Mouse (Mus musculus) hindbrain, embryonic 13.5 days (tissue): ENCODE results near the gene Dnajb12. TPM values are rescaled to one million over a fixed set of nuclear protein-coding genes. Genes with fewer than 3 reads are reported as not detected.

ENCODE experiments used
- ATAC-seq: fragments of 200-750 bp; cut with Nextera tagmentation; 2 replicates; pipeline ENCODE4 v1.8.0; 2017; ENCODE audit warnings: moderate TSS enrichment; ENCODE audit not compliant: low FRiP score
- H3K27ac ChIP-seq: fragments of 300-500 bp; sonication (generic); 2 replicates; pipeline ENCODE4 v1.5.1; 2015; ENCODE audit warnings: inconsistent platforms, mild to moderate bottlenecking, moderate library complexity
- H3K27me3 ChIP-seq: fragments of 300-500 bp; sonication (generic); 2 replicates; pipeline ENCODE4 v1.6.1; 2015; ENCODE audit warnings: mild to moderate bottlenecking, inconsistent platforms
- H3K36me3 ChIP-seq: fragments of 300-500 bp; sonication (generic); 2 replicates; pipeline ENCODE4 v1.6.1; 2015; ENCODE audit warnings: mild to moderate bottlenecking, inconsistent platforms
- H3K4me1 ChIP-seq: fragments of 300-500 bp; sonication (generic); replicated peaks from 2 replicates; pipeline ENCODE4 v1.6.1; 2015; ENCODE audit warnings: inconsistent platforms
- H3K4me2 ChIP-seq: fragments of 300-500 bp; sonication (generic); 2 replicates; pipeline ENCODE4 v1.6.1; 2015; ENCODE audit warnings: inconsistent platforms, mild to moderate bottlenecking, moderate library complexity
- H3K4me3 ChIP-seq: fragments of 300-500 bp; sonication (generic); 2 replicates; pipeline ENCODE4 v1.5.1; 2015; ENCODE audit warnings: mild to moderate bottlenecking, inconsistent platforms
- H3K9ac ChIP-seq: fragments of 300-500 bp; sonication (generic); 2 replicates; pipeline ENCODE4 v1.6.1; 2015; ENCODE audit warnings: mild to moderate bottlenecking, inconsistent platforms
- H3K9me3 ChIP-seq: fragments of 300-500 bp; sonication (generic); 2 replicates; pipeline ENCODE4 v1.6.1; 2016; ENCODE audit warnings: inconsistent platforms
- WGBS: fragments of 180-500 bp; shearing (Covaris S2); methylation state at CpG from one replicate; pipeline ENCODE4 v1.1.7; 2015; 5-methylcytosine and 5-hydroxymethylcytosine counted together
- polyA plus RNA-seq: library from polyadenylated mRNA; unstranded; fragments of >200 nt; fragmentation: Nextera tagmentation; extraction: Ambion mirVana; gene quantifications from 2 replicates; pipeline ENCODE4 v1.2.1, GENCODE M21; 2015

Gene Dnajb12
- polyA plus RNA-seq, 1 experiment from 2014 or later = 19.2 TPM

DNA sequence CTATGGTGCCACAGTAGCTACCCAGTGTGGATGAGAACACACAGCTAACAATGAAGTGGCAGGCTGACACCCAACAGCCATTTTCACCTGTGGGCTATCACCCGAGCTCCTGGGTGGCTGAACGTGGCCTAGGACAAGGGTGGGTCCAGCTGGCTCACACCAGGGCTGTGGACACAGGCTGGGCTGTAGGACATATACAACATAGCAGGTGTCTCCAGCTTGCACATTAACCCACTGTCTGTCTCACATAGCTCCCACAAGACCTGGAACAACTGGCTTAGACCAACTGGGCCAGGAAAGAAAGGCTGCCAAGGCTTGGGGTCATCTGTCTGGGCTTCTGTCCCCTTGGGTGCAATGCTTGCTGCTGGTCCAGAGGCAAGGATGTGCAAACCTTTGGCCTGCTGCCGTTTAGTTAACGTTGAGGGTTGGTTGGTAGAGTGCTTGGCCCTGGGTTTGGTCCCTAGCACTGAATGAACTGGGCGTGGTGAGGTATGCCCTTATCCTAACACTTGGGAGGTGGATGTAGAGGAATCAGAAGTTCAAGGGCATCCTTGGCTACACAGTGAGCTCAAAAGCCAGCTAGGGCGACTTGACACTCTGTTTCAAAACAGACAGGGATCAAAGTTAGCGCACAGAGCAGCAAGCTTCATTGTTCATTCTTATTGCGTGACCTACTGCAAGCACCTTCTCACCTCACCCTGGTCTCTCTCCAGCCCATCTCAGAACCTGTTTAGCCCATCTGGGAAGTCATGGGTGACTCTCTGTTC is 36.0 kb downstream of the Dnajb12 start:
- H3K36me3 ChIP-seq = no peaks in the 10 kb centered on the region
- 91% methylated on average over 8 of the region's 8 CpGs for WGBS
- no peak overlapping the region for H3K4me2 ChIP-seq
- H3K27ac ChIP-seq = no peak overlapping the region
- no peak for ATAC-seq
- peaks cover 41% of the 10 kb centered on the region for H3K4me1 ChIP-seq
- H3K9ac ChIP-seq = no peak overlapping the region
- no peaks in the 10 kb centered on the region for H3K27me3 ChIP-seq
- H3K4me3 ChIP-seq = no peak overlapping the region
- H3K9me3 ChIP-seq = no peaks in the 10 kb centered on the region

DNA sequence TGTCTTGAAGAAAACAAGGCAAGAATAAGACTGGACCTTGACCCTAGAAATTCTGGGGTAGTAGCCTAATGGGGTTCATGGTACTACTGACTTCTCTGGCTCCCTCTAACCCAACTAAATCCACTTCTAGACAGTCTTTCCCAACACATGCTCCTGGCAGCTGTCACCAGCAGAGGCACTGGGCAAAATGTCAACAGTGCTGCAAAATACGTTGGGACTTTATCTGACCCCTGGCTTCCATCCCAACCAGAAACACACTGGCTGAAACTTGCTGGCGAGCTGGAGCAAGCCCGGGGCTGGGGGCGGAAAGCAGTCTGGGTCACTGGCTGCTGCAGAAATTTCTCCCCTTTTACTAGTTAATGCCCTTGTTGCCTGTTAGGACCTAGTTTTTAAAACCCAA is 36.8 kb downstream of the Dnajb12 start:
- Histone ChIP-seq H3K27me3 (no peaks in the 10 kb centered on the region), H3K9me3 (no peaks in the 10 kb centered on the region), H3K36me3 (no peaks in the 10 kb centered on the region), H3K4me3 (peak overlapping the region; percentile 17; the same call in 1 of the 2 replicates), H3K27ac (peak overlapping the region; percentile 55; the same call in 1 of the 2 replicates), H3K4me1 (peaks cover 41% of the 10 kb centered on the region), H3K9ac (peak overlapping the region; percentile 29; the same call in 1 of the 2 replicates), H3K4me2 (peak overlapping the region; percentile 48)
- 13% methylated on average over 4 of the region's 4 CpGs for WGBS
- ATAC-seq = no peak

DNA sequence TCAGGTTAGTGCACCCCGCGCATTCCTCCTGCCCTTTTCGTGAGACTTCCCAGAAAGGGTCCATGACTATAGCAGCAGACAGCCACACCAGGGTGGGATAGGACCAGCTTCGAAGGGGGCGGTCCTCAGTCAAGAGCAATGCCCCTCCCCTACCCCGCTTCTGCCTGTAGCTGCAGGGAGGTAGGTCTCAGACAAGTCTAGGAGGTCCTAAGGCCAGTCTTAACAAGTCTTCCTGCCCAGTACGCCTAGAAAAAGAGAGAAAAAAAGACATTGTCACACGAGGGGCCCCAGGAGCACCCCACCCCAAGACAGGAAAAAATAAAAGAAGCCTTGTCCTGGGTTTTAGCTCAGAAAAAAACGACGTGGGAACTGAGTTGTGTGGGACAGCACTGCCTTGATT is 37.3 kb downstream of the Dnajb12 start:
- peak overlapping the region; percentile 55; the same call in 1 of the 2 replicates for H3K27ac ChIP-seq
- peak; percentile 60 for ATAC-seq
- peak overlapping the region; percentile 29; the same call in 1 of the 2 replicates for H3K9ac ChIP-seq
- no peaks in the 10 kb centered on the region for H3K9me3 ChIP-seq
- H3K27me3 ChIP-seq = no peaks in the 10 kb centered on the region
- H3K36me3 ChIP-seq = no peaks in the 10 kb centered on the region
- H3K4me3 ChIP-seq = peak overlapping the region; percentile 17; the same call in 1 of the 2 replicates
- peak overlapping the region; percentile 48 for H3K4me2 ChIP-seq
- WGBS = 2% methylated on average over 10 of the region's 10 CpGs
- peaks cover 41% of the 10 kb centered on the region for H3K4me1 ChIP-seq

DNA sequence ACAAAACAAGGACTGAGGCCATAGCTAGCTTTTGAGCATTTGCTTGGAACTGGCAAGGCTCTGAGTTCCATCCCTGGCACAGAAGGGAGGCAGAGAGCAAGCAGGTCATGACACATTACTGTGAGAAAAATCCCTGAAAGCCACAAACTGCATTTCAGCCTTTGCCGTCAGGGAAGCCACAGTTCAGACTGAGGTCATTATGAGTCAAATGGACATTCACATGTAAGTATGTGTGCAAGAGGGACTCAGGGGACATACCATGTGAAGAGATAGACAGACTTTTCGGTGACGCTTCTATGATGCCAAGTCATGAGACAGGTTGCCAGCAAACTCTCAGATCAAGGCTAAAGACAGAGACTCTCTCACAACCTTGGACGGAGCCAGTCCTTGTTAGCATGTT is 38.8 kb downstream of the Dnajb12 start:
- Histone ChIP-seq H3K9ac (no peak overlapping the region), H3K27me3 (no peaks in the 10 kb centered on the region), H3K4me3 (no peak overlapping the region), H3K27ac (no peak overlapping the region), H3K36me3 (no peaks in the 10 kb centered on the region), H3K4me1 (peaks cover 33% of the 10 kb centered on the region), H3K9me3 (no peaks in the 10 kb centered on the region), H3K4me2 (no peak overlapping the region)
- 87% methylated on average over 4 of the region's 4 CpGs for WGBS
- no peak for ATAC-seq

DNA sequence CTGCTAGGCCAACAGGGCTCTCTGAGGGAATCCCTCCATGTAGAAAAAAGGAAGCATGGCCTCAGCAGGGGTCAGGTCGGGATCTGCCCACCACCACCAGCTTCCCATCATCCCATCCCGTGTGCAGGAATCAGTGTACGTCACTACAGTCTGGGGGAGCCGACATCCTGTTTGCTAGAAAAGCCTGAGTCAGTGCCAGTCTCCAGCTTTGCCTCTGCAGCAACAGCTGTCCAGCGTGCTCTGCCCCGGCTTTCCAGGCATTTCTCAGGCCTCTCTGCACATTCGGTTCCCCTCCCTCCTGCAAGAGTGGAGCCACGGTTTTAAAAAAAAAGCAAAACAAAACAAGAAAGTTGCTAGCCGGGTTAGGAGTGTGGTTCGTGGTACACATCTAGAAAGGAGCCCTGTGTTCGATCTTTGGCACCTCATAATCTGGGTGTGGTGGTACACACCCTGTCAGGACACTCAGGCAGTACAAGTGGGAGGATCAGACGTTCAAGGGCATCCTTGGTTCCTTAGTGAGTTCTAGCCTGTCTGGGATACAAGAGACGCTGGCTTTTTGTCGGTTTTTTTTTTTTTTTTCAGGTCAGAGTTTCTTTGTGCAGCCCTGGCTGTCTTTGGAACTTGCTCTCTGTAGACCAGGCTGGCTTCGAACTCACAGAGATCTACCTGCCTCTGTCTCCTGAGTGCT is 40.3 kb downstream of the Dnajb12 start:
- H3K4me3 ChIP-seq = no peak overlapping the region
- no peak overlapping the region for H3K9ac ChIP-seq
- WGBS = 52% methylated on average over 15 of the region's 15 CpGs
- H3K4me2 ChIP-seq = no peak overlapping the region
- H3K4me1 ChIP-seq = peaks cover 33% of the 10 kb centered on the region
- H3K9me3 ChIP-seq = no peaks in the 10 kb centered on the region
- no peaks in the 10 kb centered on the region for H3K36me3 ChIP-seq
- peak overlapping the region; percentile 75 for H3K27ac ChIP-seq
- no peaks in the 10 kb centered on the region for H3K27me3 ChIP-seq
- no peak for ATAC-seq

DNA sequence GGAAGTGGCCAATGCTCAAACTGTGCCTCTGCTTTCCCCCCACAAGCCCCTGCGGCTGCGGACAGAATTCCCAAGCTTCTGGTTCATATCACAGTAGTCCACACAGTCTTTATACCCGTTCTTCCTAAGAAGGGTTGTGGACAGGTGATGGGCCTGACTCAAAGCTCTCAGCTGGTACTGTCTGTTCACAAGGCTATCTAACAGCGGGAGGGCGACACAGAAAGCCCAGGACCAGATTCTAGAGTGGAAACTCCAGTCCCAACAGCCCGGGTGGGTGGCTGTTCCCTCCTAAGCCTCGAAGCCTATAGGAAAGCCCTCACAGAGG is 41.1 kb downstream of the Dnajb12 start:
- no peaks in the 10 kb centered on the region for H3K27me3 ChIP-seq
- peak; percentile 16; the same call in 1 of the 2 replicates for ATAC-seq
- peak overlapping the region; percentile 33 for H3K4me3 ChIP-seq
- no peaks in the 10 kb centered on the region for H3K9me3 ChIP-seq
- H3K27ac ChIP-seq = peak overlapping the region; percentile 75
- no peaks in the 10 kb centered on the region for H3K36me3 ChIP-seq
- H3K4me2 ChIP-seq = peak overlapping the region; percentile 58
- peak overlapping the region; percentile 59 for H3K9ac ChIP-seq
- WGBS = 26% methylated on average over 7 of the region's 7 CpGs
- peaks cover 33% of the 10 kb centered on the region for H3K4me1 ChIP-seq

DNA sequence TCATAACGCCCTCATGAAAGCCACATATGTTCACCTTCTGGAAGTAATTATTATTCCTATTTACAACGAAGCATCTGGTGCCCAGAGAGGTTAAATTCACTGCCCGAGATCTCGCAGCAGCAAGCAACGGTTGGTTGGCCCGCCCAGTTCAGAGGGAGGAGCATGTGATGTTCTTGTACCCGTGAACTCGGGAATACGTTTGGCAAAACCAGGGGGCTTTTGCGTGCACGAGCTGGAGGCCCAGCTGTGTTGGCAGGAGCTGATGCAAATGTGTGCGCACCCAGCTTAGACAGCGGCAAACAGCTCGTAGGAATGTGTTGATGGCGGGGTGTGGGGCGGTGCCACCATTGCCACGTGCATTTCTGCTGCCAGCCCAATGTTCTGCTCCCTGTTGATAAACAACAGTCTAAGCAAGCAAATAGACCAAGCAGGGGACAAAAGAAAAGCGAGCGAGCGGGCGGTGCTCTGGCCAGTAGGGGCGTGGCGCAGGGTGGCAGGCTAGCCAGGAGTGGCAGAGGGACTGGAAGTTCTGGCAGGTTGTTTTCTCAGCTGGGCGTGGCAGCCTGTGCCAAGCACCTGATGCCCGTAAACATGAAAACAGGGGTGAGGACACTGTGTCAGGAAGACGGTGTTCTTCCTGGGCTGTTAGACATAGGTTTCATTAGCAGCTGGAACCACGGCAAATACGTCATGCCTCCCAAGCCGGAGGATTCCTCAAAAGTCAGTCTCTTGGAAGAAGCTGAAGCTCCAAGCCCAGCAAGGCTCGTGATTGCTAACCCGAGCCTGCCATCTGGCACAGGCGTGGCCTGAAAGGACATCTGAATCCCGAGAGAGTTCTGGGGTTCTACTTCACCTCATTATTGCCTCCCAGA is 41.7 kb downstream of the Dnajb12 start:
- peaks cover 29% of the 10 kb centered on the region for H3K4me1 ChIP-seq
- H3K4me2 ChIP-seq = peak overlapping the region; percentile 58
- peak overlapping the region; percentile 59 for H3K9ac ChIP-seq
- H3K27ac ChIP-seq = peak overlapping the region; percentile 75
- 4% methylated on average over 33 of the region's 33 CpGs for WGBS
- peak; percentile 66 for ATAC-seq
- no peaks in the 10 kb centered on the region for H3K36me3 ChIP-seq
- peak overlapping the region; percentile 33 for H3K4me3 ChIP-seq
- no peaks in the 10 kb centered on the region for H3K9me3 ChIP-seq
- H3K27me3 ChIP-seq = no peaks in the 10 kb centered on the region

DNA sequence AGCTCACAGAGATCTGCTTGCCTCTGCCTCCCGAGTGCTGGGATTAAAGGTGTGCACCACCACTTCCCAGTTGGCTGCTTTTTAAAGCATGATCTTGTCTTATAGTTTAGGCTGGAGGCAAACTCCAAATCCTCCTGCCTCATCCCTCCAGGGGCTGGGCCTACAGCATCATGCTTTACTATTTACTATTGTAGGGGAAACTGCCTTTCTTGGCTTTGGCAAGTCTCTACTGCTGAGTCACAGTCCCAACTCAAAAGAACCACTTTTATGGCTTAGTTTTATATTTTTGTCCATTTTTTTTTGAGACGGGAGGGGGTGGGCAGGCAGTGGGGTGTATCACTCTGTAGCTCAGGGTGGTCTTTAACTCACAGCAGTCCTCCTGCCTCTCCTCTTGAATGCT is 44.1 kb downstream of the Dnajb12 start:
- H3K9ac ChIP-seq = no peak overlapping the region
- H3K4me1 ChIP-seq = peaks cover 20% of the 10 kb centered on the region
- H3K36me3 ChIP-seq = no peaks in the 10 kb centered on the region
- 89% methylated on average over 2 of the region's 2 CpGs for WGBS
- no peak overlapping the region for H3K4me3 ChIP-seq
- no peaks in the 10 kb centered on the region for H3K9me3 ChIP-seq
- no peak overlapping the region for H3K4me2 ChIP-seq
- no peak for ATAC-seq
- no peak overlapping the region for H3K27ac ChIP-seq
- H3K27me3 ChIP-seq = no peaks in the 10 kb centered on the region

DNA sequence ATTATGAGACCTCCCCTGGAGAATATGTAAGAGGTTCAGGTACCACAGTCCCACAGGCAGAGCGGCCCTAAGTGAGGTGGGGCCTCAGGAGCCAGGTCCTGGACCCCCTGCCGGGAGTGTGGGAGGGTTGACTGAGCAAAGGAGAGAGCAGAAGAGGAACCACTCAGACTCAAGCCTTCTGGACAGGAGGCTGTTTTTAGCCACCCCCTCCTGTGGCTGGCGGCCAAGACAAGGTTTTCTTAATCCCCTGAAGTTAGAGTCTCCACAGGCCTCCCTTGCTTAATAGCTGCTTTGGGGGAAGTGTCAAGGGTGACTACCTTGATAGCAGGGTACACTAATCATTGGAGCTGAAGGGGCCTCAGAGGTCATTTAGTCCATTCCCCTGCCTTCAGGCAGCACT is 44.9 kb downstream of the Dnajb12 start:
- H3K4me2 ChIP-seq = no peak overlapping the region
- WGBS = 46% methylated on average over 3 of the region's 3 CpGs
- ATAC-seq = no peak
- no peak overlapping the region for H3K9ac ChIP-seq
- peaks cover 20% of the 10 kb centered on the region for H3K4me1 ChIP-seq
- H3K36me3 ChIP-seq = no peaks in the 10 kb centered on the region
- H3K4me3 ChIP-seq = no peak overlapping the region
- no peaks in the 10 kb centered on the region for H3K9me3 ChIP-seq
- no peak overlapping the region for H3K27ac ChIP-seq
- no peaks in the 10 kb centered on the region for H3K27me3 ChIP-seq

DNA sequence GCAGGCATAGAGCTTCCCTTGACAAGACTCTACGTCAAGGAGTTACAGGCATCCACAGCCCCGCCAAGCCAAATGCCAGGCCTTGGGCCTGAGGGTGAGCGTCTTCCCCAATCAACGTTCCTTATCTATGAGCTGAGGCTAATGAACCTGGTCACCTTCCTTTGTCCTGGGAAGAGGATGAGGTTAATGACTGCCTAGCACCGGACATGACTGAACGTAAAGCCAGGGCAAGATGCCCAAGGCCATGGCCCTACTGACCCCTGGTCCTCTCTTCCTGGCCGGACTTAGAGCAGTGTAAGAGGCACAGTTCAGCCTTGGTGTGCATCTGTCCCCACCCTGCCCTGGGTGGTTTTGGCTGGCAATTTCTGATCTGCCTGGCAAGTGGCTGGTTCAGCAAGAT is 49.8 kb downstream of the Dnajb12 start:
- H3K4me1 ChIP-seq = peaks cover 9% of the 10 kb centered on the region; the same call in 1 of the 2 replicates

DNA sequence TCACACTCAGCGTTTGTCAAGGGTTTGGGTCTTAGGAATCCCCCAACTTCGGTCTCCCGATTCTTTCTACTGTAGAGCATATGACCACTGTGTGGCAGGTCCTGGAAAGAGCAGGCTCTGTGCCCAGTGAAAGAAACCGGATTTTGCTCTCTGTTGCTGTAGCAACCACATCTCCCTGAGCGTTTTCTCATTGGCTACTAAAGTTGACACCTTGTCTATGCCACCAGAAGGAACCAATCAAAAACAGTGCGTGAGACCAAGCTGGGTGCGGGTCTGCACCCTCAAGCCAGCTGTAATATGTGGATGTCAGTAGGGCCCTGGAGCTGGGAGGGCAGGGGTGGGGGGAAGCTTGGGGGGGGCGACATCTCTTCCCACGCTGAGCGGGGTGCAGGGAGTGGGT is 51.6 kb downstream of the Dnajb12 start:
- Histone ChIP-seq H3K36me3 (no peaks in the 10 kb centered on the region), H3K27me3 (no peaks in the 10 kb centered on the region), H3K4me2 (peak overlapping the region; percentile 15; the same call in 1 of the 2 replicates), H3K27ac (peak overlapping the region; percentile 58; the same call in 1 of the 2 replicates), H3K9me3 (no peaks in the 10 kb centered on the region), H3K9ac (peak overlapping the region; percentile 29; the same call in 1 of the 2 replicates), H3K4me1 (peaks cover 11% of the 10 kb centered on the region; the same call in 1 of the 2 replicates), H3K4me3 (no peak overlapping the region; the same call in 1 of the 2 replicates)
- ATAC-seq = peak; percentile 90
- WGBS = 36% methylated on average over 10 of the region's 10 CpGs

More for the DNA sequence above, 49.8 kb downstream of the Dnajb12 start:
- no peaks in the 10 kb centered on the region for H3K9me3 ChIP-seq
- no peak overlapping the region for H3K4me2 ChIP-seq
- H3K9ac ChIP-seq = no peak overlapping the region
- no peak for ATAC-seq
- H3K4me3 ChIP-seq = no peak overlapping the region
- 87% methylated on average over 7 of the region's 7 CpGs for WGBS
- H3K36me3 ChIP-seq = no peaks in the 10 kb centered on the region
- no peak overlapping the region for H3K27ac ChIP-seq
- H3K27me3 ChIP-seq = no peaks in the 10 kb centered on the region

DNA sequence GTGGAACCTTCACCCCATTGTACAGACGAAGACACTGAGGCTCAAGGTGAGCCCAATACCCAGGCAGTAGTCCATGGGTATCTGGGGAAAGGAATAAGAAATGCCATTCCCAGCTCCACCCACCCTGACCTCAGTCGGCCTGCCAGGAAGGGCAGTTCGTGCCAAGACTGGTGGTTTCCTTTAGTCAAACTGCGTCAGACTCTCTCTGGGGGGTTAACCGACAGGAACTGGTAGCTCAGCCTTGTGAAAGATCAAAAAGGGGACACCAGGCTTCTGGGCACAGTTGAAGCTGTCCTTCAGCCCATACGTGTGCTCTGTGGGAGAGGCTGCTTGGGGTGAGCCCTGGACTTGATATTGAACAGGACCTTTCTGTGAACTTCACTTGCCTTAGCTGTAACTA is 53.2 kb downstream of the Dnajb12 start:
- Histone ChIP-seq H3K9ac (no peak overlapping the region), H3K4me2 (no peak overlapping the region), H3K27ac (no peak overlapping the region), H3K36me3 (no peaks in the 10 kb centered on the region), H3K4me1 (peaks cover 11% of the 10 kb centered on the region; the same call in 1 of the 2 replicates), H3K9me3 (no peaks in the 10 kb centered on the region), H3K4me3 (no peak overlapping the region), H3K27me3 (no peaks in the 10 kb centered on the region)
- 82% methylated on average over 6 of the region's 6 CpGs for WGBS
- no peak for ATAC-seq
